Mouse (Mus musculus) heart, embryonic 13.5 days (tissue): ENCODE results near the gene Gm6460. TPM values are rescaled to one million over a fixed set of nuclear protein-coding genes. Genes with fewer than 3 reads are reported as not detected.
"Not testable (repeated sequence)": the region's sequence is repeated elsewhere in the genome, so short reads cannot be mapped to it uniquely, and the experiment has no call there.

Experiments used
- ATAC-seq: fragments of 200-750 bp; cut with Nextera tagmentation; 2 replicates; pipeline ENCODE4 v1.8.0; 2017; ENCODE audit warnings: moderate TSS enrichment; ENCODE audit not compliant: insufficient number of reproducible peaks, low FRiP score, low TSS enrichment; ENCODE audit errors: extremely low read depth
- H3K27ac ChIP-seq: fragments of 300-500 bp; sonication (generic); replicated peaks from 2 replicates; pipeline ENCODE4 v1.5.1; 2015; ENCODE audit warnings: moderate library complexity, mild to moderate bottlenecking, inconsistent platforms
- H3K27me3 ChIP-seq: fragments of 300-500 bp; sonication (generic); replicated peaks from 2 replicates; pipeline ENCODE4 v1.6.1; 2015; ENCODE audit warnings: mild to moderate bottlenecking, inconsistent platforms
- H3K36me3 ChIP-seq: fragments of 300-500 bp; sonication (generic); 2 replicates; pipeline ENCODE4 v1.6.1; 2015; ENCODE audit warnings: mild to moderate bottlenecking, inconsistent platforms
- H3K4me1 ChIP-seq: fragments of 300-500 bp; sonication (generic); 2 replicates; pipeline ENCODE4 v1.6.1; 2015; ENCODE audit warnings: inconsistent platforms
- H3K4me2 ChIP-seq: fragments of 300-500 bp; sonication (generic); 2 replicates; pipeline ENCODE4 v1.6.1; 2015; ENCODE audit warnings: inconsistent platforms, mild to moderate bottlenecking, moderate library complexity
- H3K4me3 ChIP-seq: fragments of 300-500 bp; sonication (generic); 2 replicates; pipeline ENCODE4 v1.5.1; 2015; ENCODE audit warnings: moderate library complexity, mild to moderate bottlenecking, inconsistent platforms
- H3K9ac ChIP-seq: fragments of 300-500 bp; sonication (generic); 2 replicates; pipeline ENCODE4 v1.6.1; 2015; ENCODE audit warnings: inconsistent platforms, mild to moderate bottlenecking, moderate library complexity
- H3K9me3 ChIP-seq: fragments of 300-500 bp; sonication (generic); 2 replicates; pipeline ENCODE4 v1.6.1; 2016; ENCODE audit warnings: inconsistent platforms
- WGBS: fragments of 180-500 bp; shearing (Covaris S2); methylation state at CpG from one replicate; pipeline ENCODE4 v1.1.7; 2015; ENCODE audit warnings: mixed read lengths; 5-methylcytosine and 5-hydroxymethylcytosine counted together
- polyA plus RNA-seq: library from polyadenylated mRNA; unstranded; fragments of >200 nt; fragmentation: Nextera tagmentation; extraction: Ambion mirVana; gene quantifications from 2 replicates; pipeline ENCODE4 v1.2.1, GENCODE M21; 2015

Gene Gm6460
- polyA plus RNA-seq = not detected in 2 replicates

- not testable (repeated sequence) for H3K27ac ChIP-seq, H3K9ac ChIP-seq, ATAC-seq, H3K4me1 ChIP-seq, H3K27me3 ChIP-seq, H3K4me2 ChIP-seq, H3K36me3 ChIP-seq, H3K4me3 ChIP-seq, H3K9me3 ChIP-seq
- no CpG with 5 or more reads among the region's 3 CpGs for WGBS
These were observed at the start of gene Gm6460 for GRCm38 (mm10) chr5:11594613-11595012. Gm6460 (plus strand) TSS chr5:11594913.

Other genes starting within 250 kb of the Gm6460 start
- not detected in 2 replicates for gene Gm8897, start 178.5 kb upstream of the Gm6460 start, polyA plus RNA-seq
- not detected in 2 replicates for gene Gm8906, start 92.2 kb upstream of the Gm6460 start, polyA plus RNA-seq
- not detected in 2 replicates for gene Gm8922, start 87.0 kb downstream of the Gm6460 start, polyA plus RNA-seq
- not detected in 2 replicates for gene Gm8926, start 175.6 kb downstream of the Gm6460 start, polyA plus RNA-seq